Mouse (Mus musculus): ENCODE measurements around the gene Blm. TPM values are rescaled to one million over a fixed set of nuclear protein-coding genes. Genes with fewer than 3 reads are reported as not detected.

The Blm gene
- polyA plus RNA-seq, 1 experiment from 2014 or later, result 14.8 TPM

- ATAC-seq, result 0 out of 2 replicates have a peak, but pooled peaks have one; percentile 36
- H3K4me1 ChIP-seq (replicated peaks; ENCODE audit: control insufficient read depth, insufficient read depth, low read length), result no peaks in the 10 kb centered on the region
- no peaks in the 10 kb centered on the region for H3K36me3 ChIP-seq (ENCODE audit: control insufficient read depth, insufficient read depth)
- H3K4me3 ChIP-seq (replicated peaks; ENCODE audit: low read length), result no peak overlapping the region
- no peaks in the 10 kb centered on the region for H3K27me3 ChIP-seq (replicated peaks; ENCODE audit: control insufficient read depth, insufficient read depth, low read length)
- WGBS, result 34% methylated on average over 10 of the region's 10 CpGs
- no peaks in the 10 kb centered on the region for H3K9me3 ChIP-seq (ENCODE audit: control insufficient read depth, low read length)
- no peak overlapping the region for H3K27ac ChIP-seq (ENCODE audit: low read length)
- H3K9ac ChIP-seq (replicated peaks; ENCODE audit: low read depth, low read length), result no peak overlapping the region
- no peak overlapping the region for H3K4me2 ChIP-seq (ENCODE audit: low read length)
Measured at GRCm38 (mm10) chr7:80412279-80412678, 122.6 kb downstream of the Blm start.

GRCm38 (mm10) chr7:80410380-80410779 is 124.5 kb downstream of the Blm start:
- Histone ChIP-seq H3K36me3 (ENCODE audit: control insufficient read depth, insufficient read depth) (no peaks in the 10 kb centered on the region), H3K4me2 (ENCODE audit: low read length) (no peak overlapping the region), H3K9ac (replicated peaks; ENCODE audit: low read depth, low read length) (no peak overlapping the region), H3K4me1 (replicated peaks; ENCODE audit: control insufficient read depth, insufficient read depth, low read length) (no peaks in the 10 kb centered on the region), H3K4me3 (replicated peaks; ENCODE audit: low read length) (no peak overlapping the region), H3K9me3 (ENCODE audit: control insufficient read depth, low read length) (no peaks in the 10 kb centered on the region), H3K27me3 (replicated peaks; ENCODE audit: control insufficient read depth, insufficient read depth, low read length) (no peaks in the 10 kb centered on the region), H3K27ac (ENCODE audit: low read length) (no peak overlapping the region)
- ATAC-seq, result no peak
- WGBS, result 74% methylated on average over 9 of the region's 9 CpGs

GRCm38 (mm10) chr7:80407712-80408111 is 127.2 kb downstream of the Blm start:
- H3K4me3 ChIP-seq (replicated peaks; ENCODE audit: low read length), result no peak overlapping the region
- H3K27me3 ChIP-seq (replicated peaks; ENCODE audit: control insufficient read depth, insufficient read depth, low read length), result no peaks in the 10 kb centered on the region

GRCm38 (mm10) chr7:80406186-80406585 is 128.7 kb downstream of the Blm start:
- Histone ChIP-seq H3K4me3 (replicated peaks; ENCODE audit: low read length) (no peak overlapping the region), H3K27me3 (replicated peaks; ENCODE audit: control insufficient read depth, insufficient read depth, low read length) (no peaks in the 10 kb centered on the region), H3K4me2 (ENCODE audit: low read length) (no peak overlapping the region), H3K9me3 (ENCODE audit: control insufficient read depth, low read length) (no peaks in the 10 kb centered on the region), H3K36me3 (ENCODE audit: control insufficient read depth, insufficient read depth) (no peaks in the 10 kb centered on the region), H3K9ac (replicated peaks; ENCODE audit: low read depth, low read length) (no peak overlapping the region), H3K27ac (ENCODE audit: low read length) (no peak overlapping the region), H3K4me1 (replicated peaks; ENCODE audit: control insufficient read depth, insufficient read depth, low read length) (peaks cover 15% of the 10 kb centered on the region)
- WGBS, result 84% methylated on average over 3 of the region's 3 CpGs
- ATAC-seq, result no peak

More at GRCm38 (mm10) chr7:80407712-80408111, 127.2 kb downstream of the Blm start:
- H3K4me2 ChIP-seq (ENCODE audit: low read length), result no peak overlapping the region
- WGBS, result 76% methylated on average over 9 of the region's 9 CpGs
- no peak overlapping the region for H3K9ac ChIP-seq (replicated peaks; ENCODE audit: low read depth, low read length)
- H3K36me3 ChIP-seq (ENCODE audit: control insufficient read depth, insufficient read depth), result no peaks in the 10 kb centered on the region
- ATAC-seq, result no peak
- no peak overlapping the region for H3K27ac ChIP-seq (ENCODE audit: low read length)
- no peaks in the 10 kb centered on the region for H3K9me3 ChIP-seq (ENCODE audit: control insufficient read depth, low read length)
- peaks cover 8% of the 10 kb centered on the region for H3K4me1 ChIP-seq (replicated peaks; ENCODE audit: control insufficient read depth, insufficient read depth, low read length)

- H3K36me3 ChIP-seq (ENCODE audit: control insufficient read depth, insufficient read depth), result no peaks in the 10 kb centered on the region
- H3K27ac ChIP-seq (ENCODE audit: low read length), result no peak within 1 kb of the TSS
- H3K9ac ChIP-seq (replicated peaks; ENCODE audit: low read depth, low read length), result no peak within 1 kb of the TSS
- H3K9me3 ChIP-seq (ENCODE audit: control insufficient read depth, low read length), result no peaks in the 10 kb centered on the region
- no peak for ATAC-seq
- no peak within 1 kb of the TSS for H3K4me2 ChIP-seq (ENCODE audit: low read length)
- no peaks in the 10 kb centered on the region for H3K27me3 ChIP-seq (replicated peaks; ENCODE audit: control insufficient read depth, insufficient read depth, low read length)
- H3K4me1 ChIP-seq (replicated peaks; ENCODE audit: control insufficient read depth, insufficient read depth, low read length), result peaks cover 24% of the 10 kb centered on the region
- H3K4me3 ChIP-seq (replicated peaks; ENCODE audit: low read length), result no peak within 1 kb of the TSS
- 78% methylated on average over 9 of the region's 9 CpGs for WGBS
Measured at GRCm38 (mm10) chr7:80405188-80405695, 129.7 kb downstream of the Blm start, which contains the start of gene Furin. Gene Furin (minus strand): TSS chr7:80405436.

Other genes with a start within 250 kb of the Blm start
- gene Prc1, start 240.7 kb downstream of the Blm start, polyA plus RNA-seq (2015; fragmentation: Nextera tagmentation; extraction: Ambion mirVana), result 72.9 and 90.4 TPM in 2 replicates
- 8.7 and 17.2 TPM in 2 replicates for gene Rccd1, start 210.7 kb downstream of the Blm start, polyA plus RNA-seq (2015; fragmentation: Nextera tagmentation; extraction: Ambion mirVana)
- 47.7 and 56.3 TPM in 2 replicates for gene Unc45a, start 194.1 kb downstream of the Blm start, polyA plus RNA-seq (2015; fragmentation: Nextera tagmentation; extraction: Ambion mirVana)
- gene Hddc3, start 192.0 kb downstream of the Blm start, polyA plus RNA-seq (2015; fragmentation: Nextera tagmentation; extraction: Ambion mirVana), result 22.5 and 23.8 TPM in 2 replicates
- 19.9 and 24.0 TPM in 2 replicates for gene Man2a2, start 163.7 kb downstream of the Blm start, polyA plus RNA-seq (2015; fragmentation: Nextera tagmentation; extraction: Ambion mirVana)
- gene Fes, start 147.2 kb downstream of the Blm start, polyA plus RNA-seq (2015; fragmentation: Nextera tagmentation; extraction: Ambion mirVana), result 2.8 and 4.7 TPM in 2 replicates
- 4.4 TPM in 2 replicates for gene Furin, start 129.7 kb downstream of the Blm start, polyA plus RNA-seq (2015; fragmentation: Nextera tagmentation; extraction: Ambion mirVana)
- gene Crtc3, start 153.8 kb upstream of the Blm start, polyA plus RNA-seq (2015; fragmentation: Nextera tagmentation; extraction: Ambion mirVana), result 18.2 and 20.1 TPM in 2 replicates

Measured in forebrain, embryonic 16.5 days (tissue).